In the genomic region with DNA sequence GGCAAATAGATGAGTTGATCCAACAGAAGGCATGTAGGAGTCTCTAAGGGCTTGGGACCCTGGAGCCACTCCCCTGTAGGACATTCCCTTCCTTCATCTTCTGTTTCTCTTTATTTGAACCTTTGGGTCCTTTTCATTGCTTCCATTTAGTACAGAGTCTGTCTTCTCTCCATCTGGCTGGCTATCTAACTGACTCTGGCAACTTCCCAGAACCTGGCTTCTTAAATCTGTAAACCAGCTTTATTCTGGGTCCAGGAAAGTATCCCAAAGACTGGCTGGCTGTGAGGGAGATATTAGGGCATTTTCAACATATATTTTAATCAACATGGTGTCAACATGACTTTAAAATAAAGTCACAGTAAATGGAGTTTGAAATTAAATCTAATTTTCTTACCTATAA, we compare ENCODE assay signal across 25 mouse cellular contexts. TPM values are rescaled to one million over a fixed set of nuclear protein-coding genes. Genes with fewer than 3 reads are reported as not detected.
"Had no signal": no experiment of that assay in that cellular context is flagged by ENCODE, and none has a peak within 500 bp of the region (broad histone marks: within the 10 kb centered on the region; RNA-seq: fewer than 3 reads in every experiment).

No protein-coding gene starts in this region.

- H3K9ac ChIP-seq: heart, embryonic 13.5 days; heart, embryonic 15.5 days; hindbrain, embryonic 14.5 days; intestine, embryonic 15.5 days; limb, embryonic 12.5 days; liver, embryonic 12.5 days; liver, embryonic 14.5 days had no signal

- H3K4me3 ChIP-seq: heart, embryonic 13.5 days; heart, embryonic 15.5 days; intestine, embryonic 15.5 days; layer of hippocampus, adult 2 months; left cerebral cortex, adult 2 months; limb, embryonic 10.5 days; limb, embryonic 12.5 days; liver, embryonic 12.5 days had no signal

- H3K4me1 ChIP-seq: heart, embryonic 13.5 days; intestine, embryonic 15.5 days; limb, embryonic 10.5 days; limb, embryonic 12.5 days; liver, embryonic 12.5 days had no signal

- H3K36me3 ChIP-seq: intestine, embryonic 15.5 days; limb, embryonic 10.5 days; liver, embryonic 12.5 days had no signal

- ATAC-seq: hindbrain, embryonic 16.5 days; inflammation-experienced regulatory T-cells, adult 6 months; intestine, embryonic 15.5 days; intestine, postnatal 0 days; liver, embryonic 12.5 days had no signal

- H3K27me3 ChIP-seq: heart, embryonic 13.5 days; heart, embryonic 15.5 days; intestine, embryonic 15.5 days; limb, embryonic 12.5 days; liver, embryonic 12.5 days had no signal

- H3K4me2 ChIP-seq: heart, embryonic 11.5 days; heart, embryonic 13.5 days; heart, embryonic 15.5 days; hindbrain, embryonic 14.5 days; intestine, embryonic 15.5 days; limb, embryonic 12.5 days; liver, embryonic 12.5 days had no signal

- H3K9me3 ChIP-seq: heart, embryonic 13.5 days; heart, embryonic 15.5 days; intestine, embryonic 15.5 days; limb, embryonic 10.5 days; limb, embryonic 12.5 days; liver, embryonic 12.5 days had no signal

- DNase-seq: gastrocnemius, postnatal 14 days; gastrocnemius, postnatal 36 days; heart, adult 18-20 months; heart, postnatal 14 days; heart, postnatal 36 days; kidney, adult 18-20 months; kidney, adult 8-10 months; kidney, postnatal 10 days; kidney, postnatal 25 days; kidney, postnatal 4 days; lung, adult 18-20 months had no signal

- H3K27ac ChIP-seq: heart, embryonic 13.5 days; heart, embryonic 15.5 days; hindbrain, embryonic 14.5 days; intestine, embryonic 15.5 days; layer of hippocampus, adult 2 months; left cerebral cortex, adult 2 months; limb, embryonic 10.5 days; limb, embryonic 12.5 days; liver, embryonic 12.5 days; liver, embryonic 14.5 days had no signal

RNA-seq across cellular contexts. Expression of a gene that starts 4.1 kb away (rescaled TPM):
- polyA plus RNA-seq: inflammation-experienced regulatory T-cells, adult 6 months had no signal
